Mouse (Mus musculus) c-Kit-positive CD71-negative TER-119-negative erythroid progenitor cells, embryonic 14.5 days (primary cell): ENCODE results near the gene AC129217.1.
"Not testable (repeated sequence)": the region's sequence is repeated elsewhere in the genome, so short reads cannot be mapped to it uniquely, and the experiment has no call there.

Source experiments
- DNase-seq: peaks from one replicate; pipeline ENCODE4 v3.0.0-alpha.2; 2013; ENCODE audit warnings: low read depth

Gene AC129217.1

DNA sequence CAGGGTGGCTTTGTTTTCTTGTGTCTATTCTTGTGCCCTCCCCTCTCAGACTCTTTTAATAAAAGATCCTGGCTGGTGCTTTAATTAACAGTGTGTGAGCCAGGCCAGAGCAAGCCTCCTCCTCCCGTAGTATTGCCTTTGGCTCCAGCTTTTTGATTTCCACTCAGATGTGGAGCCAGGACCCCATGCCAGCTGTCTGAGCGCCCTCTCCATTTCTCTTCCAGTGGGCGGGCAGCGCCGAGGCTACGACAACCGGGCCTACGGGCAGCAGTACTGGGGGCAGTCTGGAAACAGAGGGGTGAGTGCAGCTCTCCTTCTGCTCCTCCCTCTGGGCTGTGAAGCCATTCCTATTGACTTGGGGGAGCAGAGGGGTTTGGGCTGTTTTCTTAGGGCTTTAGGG, 1.1 kb downstream of the AC129217.1 start:
- no peak for DNase-seq

DNA sequence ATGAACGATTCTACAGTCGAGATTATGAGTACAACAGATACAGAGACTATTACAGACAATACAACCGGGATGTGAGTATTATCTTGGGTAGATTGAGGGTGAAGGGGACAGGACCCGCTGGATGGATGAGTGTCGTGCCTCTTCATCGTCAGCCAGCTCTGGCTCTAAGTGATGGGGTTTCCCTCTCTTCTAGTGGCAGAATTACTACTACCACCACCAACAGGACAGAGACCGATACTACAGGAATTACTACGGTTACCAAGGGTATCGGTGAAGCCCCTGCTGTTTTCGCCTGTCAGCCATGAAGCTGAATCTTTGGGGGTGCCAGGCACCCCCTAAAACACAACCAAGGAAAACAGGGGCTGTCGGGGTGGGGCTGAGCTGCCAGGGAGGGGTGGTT, 1.7 kb downstream of the AC129217.1 start:
- DNase-seq = no peak

DNA sequence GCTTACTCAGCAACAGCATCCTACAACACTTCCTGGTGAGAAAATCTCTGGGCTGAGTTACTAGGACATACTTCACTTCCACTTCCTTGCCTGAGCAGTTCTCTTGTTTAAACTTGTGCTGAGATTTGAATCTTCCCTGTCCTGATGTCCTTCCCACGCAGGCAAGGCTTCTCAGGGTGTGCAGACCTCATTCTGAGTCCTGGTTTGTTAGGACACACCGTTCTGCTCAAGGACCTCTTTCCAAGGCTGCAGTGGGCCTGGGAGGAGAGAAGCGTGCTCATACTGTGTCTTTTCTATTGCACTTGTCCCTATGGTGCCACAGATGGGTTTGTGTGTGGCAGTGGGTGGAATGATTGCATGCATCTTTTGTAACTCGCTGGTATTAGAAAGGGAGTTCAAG, 3.4 kb downstream of the AC129217.1 start:
- DNase-seq = no peak

DNA sequence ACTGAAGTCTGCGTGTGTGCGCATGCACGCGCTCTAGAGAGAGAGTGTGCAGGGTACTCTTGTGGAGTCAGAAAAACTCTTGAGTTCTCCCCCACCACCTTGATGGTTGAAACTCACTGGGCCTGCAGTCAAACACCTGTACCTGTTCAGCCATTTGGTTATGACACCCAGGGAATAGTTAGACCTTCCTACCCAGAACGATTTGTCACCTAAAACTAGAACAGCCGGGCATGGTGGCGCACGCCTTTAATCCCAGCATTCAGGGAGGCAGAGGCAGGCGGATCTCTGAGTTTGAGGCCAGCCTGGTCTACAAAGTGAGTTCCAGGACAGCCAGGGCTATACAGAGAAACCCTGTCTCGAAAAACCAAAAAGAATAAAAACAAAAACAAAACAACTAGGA, 6.8 kb downstream of the AC129217.1 start:
- DNase-seq = not testable (repeated sequence)

- peak; percentile 73 for DNase-seq
Measured at GRCm38 (mm10) chr19:8837251-8837791, 7.7 kb downstream of the AC129217.1 start, which contains the start of gene Bscl2. Bscl2 (plus strand) TSS chr19:8837467.

DNA sequence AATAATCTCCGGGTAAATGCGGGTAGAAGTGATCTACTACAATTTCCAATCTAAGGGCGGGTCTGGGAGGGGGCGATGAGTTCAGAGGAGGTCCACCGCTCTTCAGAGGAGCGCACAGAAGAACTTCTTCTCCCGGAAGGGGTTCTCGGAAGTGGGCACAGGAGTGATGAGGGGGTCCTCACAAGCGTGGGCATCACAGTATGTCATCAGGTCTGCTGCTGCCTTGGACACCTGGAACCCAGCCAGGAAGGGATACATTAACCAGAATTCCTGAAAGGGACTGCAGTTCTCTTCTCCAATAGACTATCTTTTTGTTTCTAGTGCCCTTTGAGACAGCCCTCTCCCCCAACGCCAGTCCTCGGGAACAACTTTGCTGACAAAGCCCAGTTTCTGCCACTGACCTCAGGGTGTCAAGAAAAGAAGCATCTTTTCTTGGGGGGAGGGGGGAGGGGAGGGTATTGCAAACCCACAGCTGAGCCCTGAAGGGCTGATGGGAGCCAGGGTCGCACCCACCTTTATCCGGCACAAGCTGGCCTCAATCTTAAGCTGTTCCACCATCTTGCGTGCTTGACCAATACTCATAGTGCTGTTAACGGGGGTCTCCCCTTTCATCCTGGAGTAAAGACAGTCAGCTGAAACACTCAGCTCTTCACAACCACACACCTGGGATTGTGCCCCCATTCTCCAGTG, 8.6 kb downstream of the AC129217.1 start:
- DNase-seq = no peak

GRCm38 (mm10) chr19:8839103-8839907, 9.7 kb downstream of the AC129217.1 start, which contains the start of gene Gng3:
Gng3 (minus strand) TSS chr19:8839194.
- DNase-seq = no peak

- DNase-seq = no peak
Measured at GRCm38 (mm10) chr19:8839908-8840791, 10.6 kb downstream of the AC129217.1 start.

- DNase-seq = no peak
Measured at GRCm38 (mm10) chr19:8841012-8841411, 11.4 kb downstream of the AC129217.1 start.

DNA sequence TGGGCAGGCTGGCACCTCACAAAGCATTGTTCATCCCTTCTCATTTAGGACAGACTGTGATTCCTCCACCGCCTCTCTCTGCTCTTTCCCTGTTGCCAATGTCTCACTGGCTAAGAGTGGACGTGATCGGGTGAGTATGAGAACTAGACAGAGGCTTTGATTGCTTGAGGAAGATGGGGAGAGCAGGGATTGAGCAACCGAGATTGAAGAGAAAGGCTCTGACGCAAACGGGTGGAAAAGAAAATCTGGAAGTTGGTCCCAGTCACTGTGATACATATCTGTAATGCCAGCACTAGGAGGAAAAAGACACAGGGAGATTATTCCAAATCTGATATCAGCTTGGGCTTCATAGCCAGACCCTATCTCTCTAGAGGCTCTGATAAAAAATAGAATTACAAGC, 13.4 kb downstream of the AC129217.1 start:
- DNase-seq = no peak

- peak; percentile 83 for DNase-seq
Measured at GRCm38 (mm10) chr19:8844371-8845129, 15.0 kb downstream of the AC129217.1 start.

- DNase-seq = no peak
Measured at GRCm38 (mm10) chr19:8848356-8848755, 18.8 kb downstream of the AC129217.1 start.

DNA sequence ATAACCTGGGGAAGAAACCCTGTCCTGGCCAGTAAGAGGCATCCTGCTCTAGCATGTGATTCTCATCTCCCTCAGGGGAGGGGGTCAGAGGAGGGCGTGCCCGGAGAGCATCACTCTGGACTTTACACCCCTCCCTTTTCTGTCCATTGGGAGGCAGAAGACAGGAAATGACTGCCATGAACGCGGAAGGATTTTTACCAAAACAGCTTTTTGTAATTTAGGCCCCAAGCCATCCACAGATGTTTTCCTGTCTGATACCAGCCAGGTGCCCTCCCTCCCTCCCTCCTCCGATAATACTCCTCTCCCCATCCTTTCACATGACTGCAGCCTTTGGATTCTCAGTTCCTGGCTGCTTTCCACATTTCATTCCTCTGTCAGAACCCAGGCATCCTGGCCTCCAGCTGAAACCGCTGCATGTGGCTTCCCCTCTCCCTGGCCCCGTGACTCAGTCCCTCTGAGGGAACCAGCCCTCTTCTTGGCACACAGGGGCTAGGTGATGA, 20.9 kb downstream of the AC129217.1 start, which contains the start of gene Lrrn4cl:
TSS of gene Lrrn4cl (plus strand) at position 367 of the 500 bp plus-strand sequence.
- no peak for DNase-seq

DNA sequence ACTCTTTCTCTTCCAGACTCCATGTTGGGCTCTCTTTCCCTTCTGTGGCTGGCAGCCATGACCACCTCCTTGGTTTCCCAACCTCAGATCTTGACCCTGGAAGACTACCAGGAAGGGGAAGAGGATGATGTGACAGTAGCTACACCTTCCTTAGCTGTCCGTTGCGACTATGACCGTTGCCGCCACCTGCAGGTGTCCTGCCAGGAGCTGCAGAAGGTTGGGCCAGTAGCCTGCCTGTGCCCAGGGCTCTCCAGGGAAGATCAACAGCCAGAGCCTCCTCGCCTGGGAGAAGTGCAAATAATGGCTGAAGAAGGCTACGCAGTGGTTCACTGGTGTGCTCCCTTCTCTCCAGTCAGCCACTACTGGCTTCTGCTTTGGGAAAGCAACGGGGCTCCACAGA, 22.1 kb downstream of the AC129217.1 start:
- no peak for DNase-seq

DNA sequence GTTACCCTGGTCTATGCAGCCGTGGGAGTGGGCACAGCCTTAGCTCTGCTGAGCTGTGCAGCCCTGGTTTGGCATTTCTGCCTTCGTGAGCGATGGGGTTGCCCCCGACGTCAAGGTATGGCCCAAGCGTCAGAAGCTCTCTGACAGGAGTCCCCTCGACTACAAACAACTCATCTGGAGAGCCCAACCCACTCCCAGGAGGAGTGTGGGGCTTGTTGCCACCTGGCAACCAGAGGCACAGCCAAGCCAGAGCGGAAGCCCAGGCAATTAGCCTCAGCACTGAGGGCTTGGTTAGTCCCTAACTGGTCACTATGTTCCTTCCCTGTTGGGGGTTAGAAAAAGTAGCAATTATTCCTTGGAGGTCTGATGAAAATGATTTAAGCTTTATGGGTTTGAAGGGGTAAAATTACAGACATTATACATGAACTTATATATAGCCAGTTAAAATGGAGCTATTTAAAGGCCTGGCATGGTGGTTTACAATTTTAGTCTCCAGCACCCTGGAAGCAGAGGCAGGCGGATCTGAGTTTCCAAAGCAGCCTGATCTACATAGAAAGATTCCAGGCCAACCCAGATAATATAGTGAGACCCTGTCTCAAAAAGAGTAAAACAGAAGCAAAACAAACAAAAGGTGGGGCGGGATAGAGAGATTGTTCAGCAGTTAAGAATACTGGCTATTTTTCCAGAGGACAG, 22.8 kb downstream of the AC129217.1 start:
- DNase-seq = no peak

- DNase-seq = no peak
Measured at GRCm38 (mm10) chr19:8853117-8853516, 23.5 kb downstream of the AC129217.1 start.

GRCm38 (mm10) chr19:8857689-8858088, 28.1 kb downstream of the AC129217.1 start:
- peak; percentile 59 for DNase-seq

DNA sequence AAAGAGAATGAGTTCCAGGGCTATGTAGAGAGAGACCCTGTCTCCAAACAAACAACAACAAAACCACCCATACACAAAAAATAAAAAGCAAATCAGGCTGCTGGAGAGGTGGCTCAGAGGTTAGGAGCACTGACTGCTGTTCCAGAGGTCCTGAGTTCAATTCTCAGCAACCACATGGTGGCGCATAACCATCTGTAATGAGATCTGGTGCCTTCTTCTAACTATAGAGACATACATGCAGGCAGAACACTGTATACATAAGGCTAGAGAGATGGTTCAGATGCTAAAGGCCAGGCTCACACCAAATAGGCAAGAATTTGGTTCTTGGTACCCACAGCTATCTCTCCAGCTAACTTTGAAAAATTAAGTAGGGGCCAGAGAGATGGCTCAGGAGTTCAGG, 29.4 kb downstream of the AC129217.1 start:
- no peak for DNase-seq

- DNase-seq = no peak
Measured at GRCm38 (mm10) chr19:8864265-8864664, 34.7 kb downstream of the AC129217.1 start.

GRCm38 (mm10) chr19:8870381-8870780, 40.8 kb downstream of the AC129217.1 start:
- DNase-seq = not testable (repeated sequence)
